Mouse (Mus musculus): ENCODE measurements around the gene Rora.

DNA sequence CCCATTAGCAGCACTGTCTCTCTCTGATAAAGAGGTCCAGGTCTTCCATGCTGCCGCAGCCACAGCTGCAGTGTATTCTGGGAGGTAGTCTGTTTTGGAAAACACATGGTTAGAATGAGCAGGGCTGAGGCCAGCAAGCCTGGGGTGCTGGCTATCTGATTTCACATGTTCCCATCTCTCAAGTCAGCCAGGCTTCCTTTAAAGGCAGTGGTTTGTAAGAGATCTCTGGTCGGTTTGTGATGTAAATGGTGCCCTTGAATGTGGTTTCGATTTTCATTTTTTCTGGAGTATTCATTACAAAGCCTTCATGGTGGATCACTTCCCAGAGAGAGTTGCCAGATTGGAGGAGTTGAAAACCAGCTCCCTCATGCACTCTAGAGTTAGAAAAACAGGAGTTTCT, 117.8 kb downstream of the Rora start:
- TF ChIP-seq CTCF (IDR thresholded peaks at IDR 0.05; ENCODE audit: low read depth) (no peak), EP300 (optimal IDR thresholded peaks at IDR 0.05) (no peak)

All from stomach, postnatal 0 days (tissue).